Mouse (Mus musculus) stomach, embryonic 15.5 days (tissue): ENCODE data around the gene Gm49380. TPM values are rescaled to one million over a fixed set of nuclear protein-coding genes. Genes with fewer than 3 reads are reported as not detected.

Experiments used
- ATAC-seq: fragments of 200-750 bp; cut with Nextera tagmentation; 2 replicates; pipeline ENCODE4 v1.8.0; 2017; ENCODE audit warnings: low read depth, moderate number of reproducible peaks, moderate TSS enrichment; ENCODE audit not compliant: insufficient read depth, low FRiP score
- H3K27ac ChIP-seq: fragments of 300-500 bp; sonication (generic); 2 replicates; pipeline ENCODE4 v1.5.1; 2015; ENCODE audit warnings: mild to moderate bottlenecking, inconsistent platforms
- H3K27me3 ChIP-seq: fragments of 300-500 bp; sonication (generic); replicated peaks from 2 replicates; pipeline ENCODE4 v1.6.1; 2015; ENCODE audit warnings: inconsistent platforms
- H3K36me3 ChIP-seq: fragments of 300-500 bp; sonication (generic); 2 replicates; pipeline ENCODE4 v1.6.1; 2015; ENCODE audit warnings: inconsistent platforms
- H3K4me1 ChIP-seq: fragments of 300-500 bp; sonication (generic); 2 replicates; pipeline ENCODE4 v1.6.1; 2015; ENCODE audit warnings: inconsistent platforms
- H3K4me2 ChIP-seq: fragments of 300-500 bp; sonication (generic); 2 replicates; pipeline ENCODE4 v1.6.1; 2015; ENCODE audit warnings: mild to moderate bottlenecking, inconsistent platforms
- H3K4me3 ChIP-seq: fragments of 300-500 bp; sonication (generic); replicated peaks from 2 replicates; pipeline ENCODE4 v1.5.1; 2015; ENCODE audit warnings: inconsistent platforms
- H3K9ac ChIP-seq: fragments of 300-500 bp; sonication (generic); 2 replicates; pipeline ENCODE4 v1.6.1; 2015; ENCODE audit warnings: inconsistent platforms
- H3K9me3 ChIP-seq: fragments of 300-500 bp; sonication (generic); 2 replicates; pipeline ENCODE4 v1.6.1; 2016; ENCODE audit warnings: inconsistent platforms
- WGBS: fragments of 180-500 bp; shearing (Covaris S2); methylation state at CpG from one replicate; pipeline ENCODE4 v1.1.7; 2015; 5-methylcytosine and 5-hydroxymethylcytosine counted together
- polyA plus RNA-seq: library from polyadenylated mRNA; unstranded; fragments of >200 nt; fragmentation: Nextera tagmentation; extraction: Ambion mirVana; gene quantifications from 2 replicates; pipeline ENCODE4 v1.2.1, GENCODE M21; 2015

Gene Gm49380
- polyA plus RNA-seq, 1 experiment from 2014 or later: 0.14 TPM

GRCm38 (mm10) chr9:44041511-44042395 lies 71.5 kb downstream of the Gm49380 start:
- Histone ChIP-seq H3K4me3 (no peak overlapping the region), H3K9me3 (no peaks in the 10 kb centered on the region), H3K36me3 (no peaks in the 10 kb centered on the region), H3K27ac (no peak overlapping the region), H3K4me1 (peaks cover 10% of the 10 kb centered on the region), H3K4me2 (no peak overlapping the region), H3K9ac (no peak overlapping the region), H3K27me3 (peaks cover 26% of the 10 kb centered on the region)
- no peak for ATAC-seq
- 79% methylated on average over 7 of the region's 7 CpGs for WGBS

GRCm38 (mm10) chr9:44037106-44037505 lies 76.2 kb downstream of the Gm49380 start:
- WGBS: 93% methylated on average over 5 of the region's 5 CpGs
- Histone ChIP-seq H3K36me3 (no peaks in the 10 kb centered on the region), H3K9me3 (no peaks in the 10 kb centered on the region), H3K4me1 (no peaks in the 10 kb centered on the region), H3K27ac (no peak overlapping the region), H3K4me3 (no peak overlapping the region), H3K9ac (no peak overlapping the region), H3K4me2 (no peak overlapping the region), H3K27me3 (peaks cover 3% of the 10 kb centered on the region; the same call in 1 of the 2 replicates)
- no peak for ATAC-seq

GRCm38 (mm10) chr9:44033957-44034727 lies 79.2 kb downstream of the Gm49380 start:
- Histone ChIP-seq H3K9me3 (no peaks in the 10 kb centered on the region), H3K27ac (no peak overlapping the region), H3K36me3 (no peaks in the 10 kb centered on the region), H3K4me2 (no peak overlapping the region), H3K9ac (no peak overlapping the region), H3K4me1 (no peaks in the 10 kb centered on the region), H3K4me3 (no peak overlapping the region), H3K27me3 (no peaks in the 10 kb centered on the region)
- WGBS: 60% methylated on average over 13 of the region's 13 CpGs
- no peak for ATAC-seq

GRCm38 (mm10) chr9:44033317-44033716 lies 80.0 kb downstream of the Gm49380 start:
- Histone ChIP-seq H3K4me2 (no peak overlapping the region), H3K36me3 (no peaks in the 10 kb centered on the region), H3K27me3 (no peaks in the 10 kb centered on the region), H3K4me1 (no peaks in the 10 kb centered on the region), H3K27ac (no peak overlapping the region), H3K9ac (no peak overlapping the region), H3K9me3 (no peaks in the 10 kb centered on the region), H3K4me3 (no peak overlapping the region)
- ATAC-seq: no peak
- 93% methylated on average over 5 of the region's 5 CpGs for WGBS

- no peak for ATAC-seq
- 75% methylated on average over 4 of the region's 4 CpGs for WGBS
Measured at GRCm38 (mm10) chr9:44031946-44032345, 81.4 kb downstream of the Gm49380 start.

GRCm38 (mm10) chr9:44031079-44031478 lies 82.2 kb downstream of the Gm49380 start:
- H3K27me3 ChIP-seq: no peaks in the 10 kb centered on the region
- H3K36me3 ChIP-seq: no peaks in the 10 kb centered on the region
- H3K27ac ChIP-seq: no peak overlapping the region
- no peaks in the 10 kb centered on the region for H3K4me1 ChIP-seq
- no peaks in the 10 kb centered on the region for H3K9me3 ChIP-seq
- WGBS: 81% methylated on average over 5 of the region's 5 CpGs
- no peak overlapping the region for H3K4me2 ChIP-seq
- ATAC-seq: no peak
- no peak overlapping the region for H3K9ac ChIP-seq
- H3K4me3 ChIP-seq: no peak overlapping the region

More at GRCm38 (mm10) chr9:44031946-44032345, 81.4 kb downstream of the Gm49380 start:
- H3K36me3 ChIP-seq: no peaks in the 10 kb centered on the region
- H3K9ac ChIP-seq: no peak overlapping the region
- H3K27ac ChIP-seq: no peak overlapping the region
- H3K27me3 ChIP-seq: no peaks in the 10 kb centered on the region
- no peaks in the 10 kb centered on the region for H3K4me1 ChIP-seq
- H3K4me2 ChIP-seq: no peak overlapping the region
- H3K4me3 ChIP-seq: no peak overlapping the region
- H3K9me3 ChIP-seq: no peaks in the 10 kb centered on the region

GRCm38 (mm10) chr9:44030646-44031045 lies 82.7 kb downstream of the Gm49380 start:
- H3K36me3 ChIP-seq: no peaks in the 10 kb centered on the region
- H3K9ac ChIP-seq: no peak overlapping the region
- H3K9me3 ChIP-seq: no peaks in the 10 kb centered on the region
- H3K4me2 ChIP-seq: no peak overlapping the region
- WGBS: 91% methylated on average over 4 of the region's 4 CpGs
- H3K4me1 ChIP-seq: no peaks in the 10 kb centered on the region
- no peak for ATAC-seq
- H3K27ac ChIP-seq: no peak overlapping the region
- H3K4me3 ChIP-seq: no peak overlapping the region
- H3K27me3 ChIP-seq: no peaks in the 10 kb centered on the region

GRCm38 (mm10) chr9:44029580-44030236 lies 83.6 kb downstream of the Gm49380 start:
- H3K9ac ChIP-seq: no peak overlapping the region
- H3K36me3 ChIP-seq: no peaks in the 10 kb centered on the region
- no peak overlapping the region for H3K4me3 ChIP-seq
- H3K4me1 ChIP-seq: no peaks in the 10 kb centered on the region
- no peak overlapping the region for H3K27ac ChIP-seq
- no peak overlapping the region for H3K4me2 ChIP-seq
- no peak; the same call in 1 of the 2 replicates for ATAC-seq
- H3K9me3 ChIP-seq: no peaks in the 10 kb centered on the region
- no peaks in the 10 kb centered on the region for H3K27me3 ChIP-seq
- WGBS: 41% methylated on average over 5 of the region's 5 CpGs

GRCm38 (mm10) chr9:44024096-44024495 lies 89.2 kb downstream of the Gm49380 start:
- WGBS: 76% methylated on average over 3 of the region's 3 CpGs

GRCm38 (mm10) chr9:44022100-44022847 lies 91.0 kb downstream of the Gm49380 start:
- ATAC-seq: no peak
- H3K9me3 ChIP-seq: no peaks in the 10 kb centered on the region
- H3K36me3 ChIP-seq: no peaks in the 10 kb centered on the region
- no peak overlapping the region for H3K4me2 ChIP-seq
- no peak overlapping the region for H3K4me3 ChIP-seq
- H3K27ac ChIP-seq: no peak overlapping the region
- H3K27me3 ChIP-seq: no peaks in the 10 kb centered on the region
- WGBS: 68% methylated on average over 8 of the region's 8 CpGs
- no peaks in the 10 kb centered on the region for H3K4me1 ChIP-seq
- H3K9ac ChIP-seq: no peak overlapping the region

More at GRCm38 (mm10) chr9:44024096-44024495, 89.2 kb downstream of the Gm49380 start:
- Histone ChIP-seq H3K4me2 (no peak overlapping the region), H3K9me3 (no peaks in the 10 kb centered on the region), H3K27me3 (no peaks in the 10 kb centered on the region), H3K4me3 (no peak overlapping the region), H3K27ac (no peak overlapping the region), H3K36me3 (no peaks in the 10 kb centered on the region), H3K4me1 (no peaks in the 10 kb centered on the region), H3K9ac (no peak overlapping the region)
- no peak for ATAC-seq

GRCm38 (mm10) chr9:44020001-44020400 lies 93.3 kb downstream of the Gm49380 start:
- no peak overlapping the region for H3K9ac ChIP-seq
- H3K27me3 ChIP-seq: no peaks in the 10 kb centered on the region
- H3K9me3 ChIP-seq: no peaks in the 10 kb centered on the region
- no peak overlapping the region for H3K27ac ChIP-seq
- no peak overlapping the region for H3K4me2 ChIP-seq
- no peaks in the 10 kb centered on the region for H3K4me1 ChIP-seq
- H3K4me3 ChIP-seq: no peak overlapping the region
- 77% methylated on average over 7 of the region's 7 CpGs for WGBS
- no peak for ATAC-seq
- H3K36me3 ChIP-seq: no peaks in the 10 kb centered on the region
